Mouse (Mus musculus): ENCODE measurements around the gene Susd4. TPM values are rescaled to one million over a fixed set of nuclear protein-coding genes. Genes with fewer than 3 reads are reported as not detected.

Susd4 gene
- total and polyA plus RNA-seq, 2 experiments = 1.3 to 8.3 TPM

DNA sequence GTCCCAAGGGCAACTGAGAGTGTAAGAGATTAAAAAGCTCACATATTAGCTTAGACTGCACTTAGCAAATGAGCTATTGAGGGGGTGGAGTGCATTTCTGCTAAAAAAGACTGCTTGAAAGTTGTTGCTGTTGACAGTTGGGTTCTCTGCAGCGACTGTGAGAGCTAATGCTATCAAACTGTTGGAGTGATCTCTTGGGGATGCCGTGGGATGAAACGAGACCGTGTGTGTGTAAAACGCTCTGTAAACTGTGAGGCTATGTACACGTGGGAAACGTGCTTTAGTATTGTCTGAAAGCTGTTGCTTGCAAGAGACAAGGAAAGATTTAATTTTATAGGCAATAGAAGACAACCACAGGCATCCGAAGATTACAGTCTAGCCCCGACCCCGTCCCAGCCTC is 59.1 kb downstream of the Susd4 start:
- H3K27ac ChIP-seq (replicated peaks; ENCODE audit: insufficient read depth, low read depth, low read length) = no peak overlapping the region
- H3K9ac ChIP-seq (ENCODE audit: low read depth, low read length) = no peak overlapping the region
- H3K36me3 ChIP-seq (ENCODE audit: control insufficient read depth, insufficient read depth, low read length) = no peaks in the 10 kb centered on the region
- WGBS = 79% methylated on average over 10 of the region's 10 CpGs
- no peaks in the 10 kb centered on the region for H3K79me2 ChIP-seq (ENCODE audit: control insufficient read depth, insufficient read depth, low read length)
- no peak for DNase-seq (ENCODE audit: extremely low read depth, low read depth, low spot score)
- TF ChIP-seq POLR2A (IDR thresholded peaks at IDR 0.05; ENCODE audit: extremely low read depth, insufficient read depth, low read length) (no peak), CTCF (IDR thresholded peaks at IDR 0.05; ENCODE audit: low read depth, low read length) (no peak)
- H3K4me3 ChIP-seq (ENCODE audit: insufficient read depth, low read depth, low read length) = no peak overlapping the region
- H3K27me3 ChIP-seq (ENCODE audit: control insufficient read depth, insufficient read depth, low read length) = no peaks in the 10 kb centered on the region
- no peaks in the 10 kb centered on the region; the same call in 1 of the 2 replicates for H3K4me1 ChIP-seq (ENCODE audit: control insufficient read depth, insufficient read depth, low read length)

DNA sequence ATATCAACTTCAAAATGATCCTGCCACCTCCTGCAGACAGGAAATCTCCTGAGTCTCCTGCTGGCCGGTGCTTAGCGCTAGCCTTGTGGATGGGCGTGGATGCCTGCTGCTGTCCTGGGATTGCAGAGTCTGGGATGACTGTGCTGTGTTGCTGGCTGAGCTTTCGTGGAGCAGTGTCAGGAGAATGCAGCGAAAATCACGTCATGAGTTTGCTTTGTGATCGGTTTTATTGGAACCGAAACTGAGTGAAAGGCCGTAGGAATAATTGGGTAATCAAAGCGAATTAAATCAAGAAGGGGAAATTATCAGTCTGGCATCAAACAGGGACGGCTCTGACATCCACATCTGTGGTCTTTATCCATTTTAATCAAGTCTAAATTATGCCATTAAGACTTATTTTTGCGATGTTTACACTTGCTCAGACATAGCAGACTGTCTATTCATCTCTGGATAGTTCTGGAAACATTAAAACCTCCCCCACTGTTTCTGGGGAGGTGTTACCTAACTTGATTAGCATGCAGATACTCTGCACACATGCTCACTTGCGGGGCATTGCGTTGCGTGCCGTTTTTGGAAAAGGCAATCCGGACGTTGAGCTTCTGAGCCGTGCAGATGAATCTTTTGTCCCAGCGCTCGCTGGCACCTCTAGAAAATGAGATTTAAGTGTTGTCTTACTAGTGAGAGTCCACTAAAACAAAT is 60.2 kb downstream of the Susd4 start:
- WGBS = 66% methylated on average over 21 of the region's 21 CpGs
- TF ChIP-seq POLR2A (IDR thresholded peaks at IDR 0.05; ENCODE audit: extremely low read depth, insufficient read depth, low read length) = no peak
- no peak for TF ChIP-seq CTCF (IDR thresholded peaks at IDR 0.05; ENCODE audit: low read depth, low read length)
- Histone ChIP-seq H3K27ac (replicated peaks; ENCODE audit: insufficient read depth, low read depth, low read length) (no peak overlapping the region), H3K4me1 (ENCODE audit: control insufficient read depth, insufficient read depth, low read length) (no peaks in the 10 kb centered on the region), H3K4me3 (ENCODE audit: insufficient read depth, low read depth, low read length) (no peak overlapping the region), H3K27me3 (ENCODE audit: control insufficient read depth, insufficient read depth, low read length) (no peaks in the 10 kb centered on the region), H3K36me3 (ENCODE audit: control insufficient read depth, insufficient read depth, low read length) (no peaks in the 10 kb centered on the region), H3K9ac (ENCODE audit: low read depth, low read length) (no peak overlapping the region), H3K79me2 (ENCODE audit: control insufficient read depth, insufficient read depth, low read length) (no peaks in the 10 kb centered on the region)
- peak; percentile 93 for DNase-seq (ENCODE audit: extremely low read depth, low read depth, low spot score)

DNA sequence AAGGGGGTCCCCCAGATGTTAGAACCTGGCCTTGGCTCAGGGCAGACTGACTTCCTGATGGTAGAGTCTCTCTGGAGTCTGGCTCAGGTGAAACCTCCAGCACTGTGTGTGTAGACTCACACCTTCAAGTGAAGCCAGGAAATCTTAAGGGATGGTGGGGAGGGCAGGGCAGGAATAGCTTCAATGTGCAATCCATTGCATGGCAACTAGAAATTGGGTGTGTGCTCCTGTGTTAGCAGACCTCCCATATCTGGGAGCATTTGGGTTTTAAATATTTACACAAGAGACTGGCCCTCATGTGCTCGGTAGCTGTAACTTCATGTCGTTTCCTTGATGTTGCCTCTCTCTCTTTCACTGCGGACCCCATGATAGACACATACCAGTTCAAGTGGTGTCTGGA is 62.9 kb downstream of the Susd4 start:
- Histone ChIP-seq H3K4me3 (ENCODE audit: insufficient read depth, low read depth, low read length) (no peak overlapping the region), H3K9ac (ENCODE audit: low read depth, low read length) (no peak overlapping the region), H3K27me3 (ENCODE audit: control insufficient read depth, insufficient read depth, low read length) (no peaks in the 10 kb centered on the region), H3K79me2 (ENCODE audit: control insufficient read depth, insufficient read depth, low read length) (no peaks in the 10 kb centered on the region), H3K36me3 (ENCODE audit: control insufficient read depth, insufficient read depth, low read length) (no peaks in the 10 kb centered on the region), H3K4me1 (ENCODE audit: control insufficient read depth, insufficient read depth, low read length) (no peaks in the 10 kb centered on the region), H3K27ac (replicated peaks; ENCODE audit: insufficient read depth, low read depth, low read length) (no peak overlapping the region)
- no peak for DNase-seq (ENCODE audit: extremely low read depth, low read depth, low spot score)
- TF ChIP-seq CTCF (IDR thresholded peaks at IDR 0.05; ENCODE audit: low read depth, low read length) (no peak), POLR2A (IDR thresholded peaks at IDR 0.05; ENCODE audit: extremely low read depth, insufficient read depth, low read length) (no peak)
- 44% methylated on average over 3 of the region's 3 CpGs for WGBS

DNA sequence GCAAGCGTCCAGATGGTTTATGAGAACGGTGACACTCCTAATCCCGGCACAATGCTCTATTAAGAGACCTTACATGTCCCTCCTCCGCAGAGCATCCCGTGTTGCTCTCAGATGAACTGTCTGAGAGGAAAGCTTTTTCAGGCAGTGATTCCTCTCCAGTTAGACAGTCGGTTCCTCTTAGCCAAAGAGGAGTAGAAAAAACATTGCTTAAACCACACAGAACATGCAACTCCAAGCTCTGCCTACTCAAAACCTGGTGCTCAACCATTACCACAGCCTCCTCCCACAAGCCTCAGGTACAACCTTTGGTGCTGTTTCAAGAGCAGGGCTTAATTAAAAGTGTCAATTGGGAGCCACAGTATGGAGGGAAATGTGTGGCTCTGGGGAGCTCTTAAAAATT is 74.4 kb downstream of the Susd4 start:
- TF ChIP-seq POLR2A (IDR thresholded peaks at IDR 0.05; ENCODE audit: extremely low read depth, insufficient read depth, low read length) = no peak
- TF ChIP-seq CTCF (IDR thresholded peaks at IDR 0.05; ENCODE audit: low read depth, low read length) = no peak
- Histone ChIP-seq H3K4me1 (ENCODE audit: control insufficient read depth, insufficient read depth, low read length) (no peaks in the 10 kb centered on the region), H3K27me3 (ENCODE audit: control insufficient read depth, insufficient read depth, low read length) (no peaks in the 10 kb centered on the region), H3K27ac (replicated peaks; ENCODE audit: insufficient read depth, low read depth, low read length) (no peak overlapping the region), H3K79me2 (ENCODE audit: control insufficient read depth, insufficient read depth, low read length) (no peaks in the 10 kb centered on the region), H3K4me3 (ENCODE audit: insufficient read depth, low read depth, low read length) (no peak overlapping the region), H3K9ac (ENCODE audit: low read depth, low read length) (no peak overlapping the region), H3K36me3 (ENCODE audit: control insufficient read depth, insufficient read depth, low read length) (no peaks in the 10 kb centered on the region)
- WGBS = 93% methylated on average over 6 of the region's 6 CpGs
- no peak for DNase-seq (ENCODE audit: extremely low read depth, low read depth, low spot score)

DNA sequence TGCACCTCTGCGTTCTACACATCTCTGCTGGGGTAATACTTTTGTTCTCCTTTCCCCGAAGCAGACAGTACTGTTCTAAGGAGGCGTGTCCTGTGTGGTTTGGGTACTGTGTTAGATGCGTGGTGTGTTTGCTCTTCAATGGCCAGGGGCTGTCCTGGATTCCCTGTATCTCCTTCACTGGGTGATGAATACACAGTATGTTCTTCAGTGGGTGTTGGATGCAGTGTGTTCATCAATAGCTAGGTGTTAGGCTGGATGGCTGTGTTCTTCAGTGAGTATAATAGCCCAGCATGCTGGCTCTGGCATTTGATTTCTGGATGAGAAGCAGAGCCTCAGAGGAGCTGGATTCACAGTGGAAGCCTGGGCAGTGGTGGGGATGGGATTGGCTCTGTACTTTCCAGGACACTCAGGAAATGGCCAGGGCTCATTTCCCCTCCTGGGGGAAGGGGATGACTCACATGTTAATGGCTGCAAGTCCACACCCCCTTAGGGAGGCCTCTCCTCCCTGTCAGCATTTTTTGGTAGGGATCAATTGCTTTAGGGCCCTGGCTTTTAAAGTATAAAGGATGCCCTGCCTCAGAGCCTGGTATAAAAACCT is 75.8 kb downstream of the Susd4 start:
- H3K79me2 ChIP-seq (ENCODE audit: control insufficient read depth, insufficient read depth, low read length) = no peaks in the 10 kb centered on the region
- no peak overlapping the region for H3K27ac ChIP-seq (replicated peaks; ENCODE audit: insufficient read depth, low read depth, low read length)
- no peak overlapping the region for H3K4me3 ChIP-seq (ENCODE audit: insufficient read depth, low read depth, low read length)
- no peak for TF ChIP-seq POLR2A (IDR thresholded peaks at IDR 0.05; ENCODE audit: extremely low read depth, insufficient read depth, low read length)
- TF ChIP-seq CTCF (IDR thresholded peaks at IDR 0.05; ENCODE audit: low read depth, low read length) = no peak
- no peak for DNase-seq (ENCODE audit: extremely low read depth, low read depth, low spot score)
- 89% methylated on average over 4 of the region's 4 CpGs for WGBS
- H3K4me1 ChIP-seq (ENCODE audit: control insufficient read depth, insufficient read depth, low read length) = no peaks in the 10 kb centered on the region
- no peak overlapping the region for H3K9ac ChIP-seq (ENCODE audit: low read depth, low read length)
- no peaks in the 10 kb centered on the region for H3K36me3 ChIP-seq (ENCODE audit: control insufficient read depth, insufficient read depth, low read length)
- H3K27me3 ChIP-seq (ENCODE audit: control insufficient read depth, insufficient read depth, low read length) = no peaks in the 10 kb centered on the region

DNA sequence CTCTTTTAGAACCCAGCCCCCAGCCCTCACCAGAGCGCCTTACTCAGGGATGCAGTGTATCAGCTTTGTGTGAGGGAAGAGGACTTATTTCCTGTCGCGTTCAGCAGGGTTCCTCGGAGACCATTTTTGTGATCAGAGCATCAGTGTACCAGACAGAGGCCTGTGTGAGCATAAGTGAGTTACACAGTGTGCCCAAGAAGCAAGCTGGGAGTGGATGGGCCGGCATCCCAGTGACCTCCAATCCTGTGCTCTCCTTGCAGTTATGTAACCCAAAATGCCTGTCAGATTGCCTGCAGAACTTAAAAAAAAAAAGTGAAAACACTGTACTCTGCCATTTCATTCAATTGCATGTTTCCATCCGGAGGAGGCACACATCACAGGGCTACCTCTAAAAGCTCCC is 76.4 kb downstream of the Susd4 start:
- no peaks in the 10 kb centered on the region for H3K79me2 ChIP-seq (ENCODE audit: control insufficient read depth, insufficient read depth, low read length)
- no peak overlapping the region for H3K4me3 ChIP-seq (ENCODE audit: insufficient read depth, low read depth, low read length)
- H3K9ac ChIP-seq (ENCODE audit: low read depth, low read length) = no peak overlapping the region
- TF ChIP-seq POLR2A (IDR thresholded peaks at IDR 0.05; ENCODE audit: extremely low read depth, insufficient read depth, low read length) (no peak), CTCF (IDR thresholded peaks at IDR 0.05; ENCODE audit: low read depth, low read length) (no peak)
- no peak overlapping the region for H3K27ac ChIP-seq (replicated peaks; ENCODE audit: insufficient read depth, low read depth, low read length)
- no peaks in the 10 kb centered on the region for H3K36me3 ChIP-seq (ENCODE audit: control insufficient read depth, insufficient read depth, low read length)
- no peak for DNase-seq (ENCODE audit: extremely low read depth, low read depth, low spot score)
- H3K4me1 ChIP-seq (ENCODE audit: control insufficient read depth, insufficient read depth, low read length) = no peaks in the 10 kb centered on the region
- WGBS = 69% methylated on average over 6 of the region's 6 CpGs
- H3K27me3 ChIP-seq (ENCODE audit: control insufficient read depth, insufficient read depth, low read length) = no peaks in the 10 kb centered on the region
